Mouse (Mus musculus): ENCODE measurements around the gene N4bp2.
"Not testable (repeated sequence)": the region's sequence is repeated elsewhere in the genome, so short reads cannot be mapped to it uniquely, and the experiment has no call there.

The N4bp2 gene

DNA sequence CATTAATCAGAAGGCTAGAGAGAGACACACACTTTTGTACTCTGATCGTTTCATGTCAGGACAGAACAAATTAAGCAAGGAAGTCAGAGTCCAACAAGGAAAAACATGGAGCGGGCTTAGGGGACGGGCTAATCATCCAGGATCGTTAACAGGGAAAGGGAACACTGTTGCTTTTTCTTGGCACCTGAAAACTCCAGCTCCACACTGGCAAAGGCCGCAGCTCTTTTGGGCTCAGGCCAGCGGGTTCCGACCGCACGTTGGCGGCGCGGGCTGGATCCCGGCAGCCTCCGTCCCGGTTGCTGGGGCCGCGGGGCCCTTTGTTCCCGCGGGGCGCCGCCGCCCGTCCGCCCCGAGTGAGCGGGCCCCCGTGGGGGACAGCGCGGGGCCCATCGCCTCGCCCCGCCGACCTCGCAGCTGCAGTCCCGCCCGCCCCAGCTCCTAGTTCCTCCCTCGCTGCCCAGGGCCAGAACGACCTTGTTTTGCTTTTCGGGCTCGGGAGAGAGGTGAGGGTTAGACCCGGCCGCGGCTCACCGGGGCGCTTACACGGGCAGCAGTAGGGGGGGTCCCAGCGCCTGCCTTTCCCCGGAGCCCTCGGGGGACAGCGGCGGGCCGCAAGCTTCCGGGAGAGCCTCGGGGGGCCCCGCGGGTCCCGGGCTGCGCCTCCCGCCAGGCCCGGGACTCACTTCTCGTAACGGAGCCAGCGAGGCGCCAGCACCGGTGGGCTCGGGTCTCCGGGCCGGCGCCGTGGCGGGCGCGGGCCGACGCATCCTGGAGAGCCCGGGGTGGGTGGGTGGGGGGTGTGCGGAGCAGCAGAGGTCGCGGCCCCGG, at the start of gene N4bp2:
N4bp2 (plus strand) TSS at position 434 of the 828 bp plus-strand sequence.
- DNase-seq, result peak; percentile 60

DNA sequence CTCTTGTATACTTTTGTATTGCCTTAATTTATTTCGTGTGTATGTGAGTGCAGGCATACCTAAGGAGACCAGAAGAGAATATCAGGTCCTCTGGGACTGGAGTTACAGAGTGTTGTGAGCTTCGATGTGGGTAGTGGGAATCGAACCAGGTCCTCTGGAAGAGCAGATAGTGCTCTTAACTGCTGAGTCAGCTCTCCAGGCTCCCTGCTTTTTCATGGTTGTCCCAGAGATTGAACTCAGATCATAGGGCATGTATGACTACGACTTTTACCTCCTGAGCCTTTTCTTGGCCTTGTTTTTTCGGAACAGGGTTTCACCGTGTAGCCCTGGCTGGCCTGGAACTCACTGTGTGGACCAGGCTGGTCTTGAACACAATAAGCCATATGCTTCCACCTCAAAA, 48.2 kb upstream of the N4bp2 start:
- DNase-seq, result no peak

DNA sequence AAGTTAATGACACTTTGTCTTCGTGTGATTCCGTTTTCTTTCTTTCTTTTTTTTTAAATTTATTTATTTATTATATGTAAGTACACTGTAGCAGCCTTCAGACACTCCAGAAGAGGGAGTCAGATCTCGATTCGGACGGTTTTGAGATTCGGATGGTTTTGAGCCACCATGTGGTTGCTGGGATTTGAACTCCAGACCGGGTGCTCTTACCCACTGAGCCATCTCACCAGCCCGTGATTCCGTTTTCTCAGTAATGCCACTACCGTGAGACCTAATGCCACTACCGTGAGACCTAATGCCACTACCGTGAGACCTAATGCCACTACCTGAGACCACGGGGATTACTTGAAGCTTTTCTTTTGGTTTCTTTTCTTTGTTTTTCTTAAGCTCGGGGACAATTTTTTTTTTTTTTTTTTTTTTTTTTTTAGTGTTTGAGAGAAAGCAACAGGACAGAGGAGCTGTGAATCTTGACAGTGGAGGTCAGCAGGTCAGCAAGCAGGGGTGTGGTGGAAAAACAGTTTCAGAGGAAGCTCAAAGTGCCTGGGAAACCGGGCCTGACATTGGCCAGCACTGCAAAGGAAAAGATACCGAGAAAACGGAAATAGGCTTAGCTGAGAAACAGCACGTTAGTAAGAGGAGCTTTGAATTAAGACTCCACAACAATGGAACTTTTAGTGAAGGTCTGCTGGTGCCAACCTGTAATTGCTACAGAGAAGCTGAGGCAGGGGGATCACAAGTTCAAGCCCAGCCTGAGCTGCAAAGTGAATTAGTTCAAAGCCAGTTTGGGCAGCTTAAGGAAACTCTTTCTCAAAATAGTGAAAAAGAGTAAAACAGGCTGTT, 46.0 kb upstream of the N4bp2 start:
- DNase-seq, result no peak

DNA sequence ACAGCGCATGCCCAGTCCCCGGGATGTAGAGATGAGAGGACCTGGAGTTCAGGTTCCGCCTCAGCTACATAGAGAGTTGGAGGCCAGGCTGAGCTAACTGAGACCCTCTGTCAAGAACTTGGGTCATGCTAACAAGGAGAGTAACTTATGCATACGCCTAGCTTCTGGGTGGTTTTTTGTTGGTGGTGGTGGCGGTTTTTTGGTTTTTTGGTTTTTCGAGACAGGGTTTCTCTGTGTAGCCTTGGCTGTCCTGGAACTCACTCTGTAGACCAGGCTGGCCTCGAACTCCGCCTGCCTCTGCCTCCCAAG, 45.5 kb upstream of the N4bp2 start:
- DNase-seq, result not testable (repeated sequence)

DNA sequence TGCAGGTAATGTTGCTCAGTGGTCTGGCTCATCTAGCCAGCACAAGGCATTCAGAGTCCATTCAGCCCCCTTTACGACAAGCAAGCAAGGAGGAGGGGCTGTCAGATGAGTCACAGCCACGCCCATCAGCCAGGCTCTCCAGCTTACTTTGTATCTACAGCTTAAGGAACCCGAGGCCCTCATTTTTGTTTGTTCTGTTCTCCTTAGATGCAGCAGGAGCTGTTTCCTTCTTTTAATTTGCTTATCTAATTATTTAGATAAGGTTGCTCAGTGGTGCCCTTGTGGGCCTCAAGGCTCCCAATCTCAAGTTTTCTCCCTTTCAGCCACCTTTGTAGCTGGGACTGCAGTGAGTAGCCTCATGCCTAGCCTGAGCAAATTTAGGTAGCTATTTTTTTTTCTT, 45.0 kb upstream of the N4bp2 start:
- DNase-seq, result no peak

DNA sequence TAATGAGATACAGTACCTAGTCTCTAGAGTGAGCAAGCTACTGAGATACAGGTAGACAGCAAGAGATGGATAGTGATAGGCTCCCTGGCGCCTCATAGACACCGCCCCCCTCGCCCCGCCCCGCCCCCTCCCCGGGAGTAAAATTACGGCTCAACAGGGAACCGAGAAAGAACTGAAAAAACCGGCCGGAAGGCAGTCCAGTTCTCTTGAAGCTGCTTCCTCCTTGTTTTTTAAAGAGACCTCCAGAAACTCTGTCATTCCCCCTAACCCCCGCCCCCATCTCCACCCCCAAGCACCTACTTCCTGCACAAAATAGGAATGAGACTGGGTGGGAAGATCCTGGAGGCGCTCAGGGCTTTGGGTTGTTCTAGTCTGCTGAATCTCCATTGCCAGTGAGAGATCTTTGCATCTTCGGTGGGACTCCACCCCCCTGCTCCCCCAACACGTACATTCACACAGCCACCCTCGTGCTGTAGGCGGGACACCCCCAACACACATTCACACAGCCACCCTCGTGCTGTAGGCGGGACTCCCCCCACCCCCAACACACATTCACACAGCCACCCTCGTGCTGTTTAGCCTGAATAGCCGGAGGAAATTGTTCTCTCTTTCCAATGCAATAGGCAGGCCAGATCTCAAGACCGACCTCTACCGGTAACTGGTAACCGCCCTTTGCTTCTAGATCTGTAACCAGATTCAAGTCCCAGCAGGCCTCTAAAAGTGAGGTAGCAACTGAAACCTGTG, 38.8 kb upstream of the N4bp2 start:
- DNase-seq, result peak; percentile 33

DNA sequence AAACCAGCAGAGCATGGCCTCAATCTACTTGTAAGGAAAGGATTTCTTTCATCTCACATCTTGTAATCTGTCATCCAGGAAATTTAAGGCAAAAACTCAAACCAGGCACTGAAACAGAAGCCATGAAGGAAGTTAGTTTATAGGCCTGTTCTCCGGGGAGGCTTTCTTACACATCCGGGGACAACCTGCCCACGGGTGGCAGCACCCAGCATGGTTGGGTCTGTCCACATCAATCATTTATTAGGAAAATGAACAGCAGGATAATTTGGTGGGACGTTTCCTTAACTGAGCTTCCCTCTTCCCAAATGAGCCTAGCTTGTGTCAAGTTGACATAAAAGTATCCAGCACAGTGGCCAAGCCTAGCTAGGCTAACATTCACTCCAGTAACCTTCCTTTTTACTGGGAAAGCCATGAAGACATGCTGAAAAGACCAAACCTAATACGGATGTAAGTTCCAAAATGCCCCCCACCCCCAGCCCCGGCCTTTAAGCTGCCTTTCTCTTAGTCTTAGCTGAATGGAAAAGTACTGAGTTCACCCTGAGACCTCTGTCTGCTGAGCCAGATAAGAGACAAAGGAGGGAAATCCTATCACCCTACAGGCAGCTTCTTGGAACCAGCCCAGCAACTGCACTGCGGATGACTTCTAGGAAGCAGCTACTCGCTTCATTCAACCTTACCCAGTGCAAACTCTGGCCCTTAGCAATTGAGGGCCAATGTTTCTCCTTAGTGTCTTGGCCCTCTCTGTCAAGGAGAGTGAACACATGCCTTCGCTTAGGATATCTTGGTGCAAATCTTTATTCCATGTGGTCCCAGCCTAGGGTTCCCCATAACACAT, 31.9 kb upstream of the N4bp2 start:
- DNase-seq, result no peak

DNA sequence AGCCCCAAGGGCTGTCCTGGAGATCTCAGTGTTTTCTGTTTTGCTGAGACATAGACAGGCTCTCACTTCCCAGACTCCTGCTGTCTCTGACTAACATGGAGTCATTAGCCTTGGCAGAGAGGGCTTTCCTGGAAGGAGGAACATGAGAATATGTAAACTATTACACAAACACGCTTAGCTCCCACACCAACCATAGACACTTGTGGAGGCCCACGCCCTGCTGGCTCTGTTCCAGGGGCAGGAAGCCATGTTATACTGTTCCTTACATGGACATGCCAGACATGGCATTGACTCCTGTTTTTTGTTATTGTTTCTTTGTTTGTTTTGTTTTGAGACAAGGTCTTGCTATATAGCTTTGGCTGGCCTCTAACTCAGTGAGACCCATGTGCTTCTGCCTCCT, 27.7 kb upstream of the N4bp2 start:
- DNase-seq, result no peak

DNA sequence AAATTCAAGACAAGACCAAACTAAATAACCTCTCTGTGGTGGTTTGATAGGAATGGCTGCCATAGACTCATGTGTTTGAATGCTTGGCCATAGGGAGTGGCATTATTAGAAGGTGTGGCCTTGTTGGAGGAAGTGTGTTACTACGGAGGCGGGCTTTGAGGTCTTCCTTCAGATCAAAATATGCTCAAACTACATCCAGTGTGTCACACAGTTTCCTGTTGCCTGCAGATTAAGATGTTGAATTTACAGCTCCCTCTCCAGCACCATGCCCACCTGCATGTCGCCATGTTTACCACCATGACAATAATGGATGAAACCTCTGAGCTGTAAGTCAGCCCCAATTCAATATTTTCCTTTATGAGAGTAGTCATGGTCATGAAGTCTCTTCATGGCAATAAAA, 24.0 kb upstream of the N4bp2 start:
- no peak for DNase-seq

DNA sequence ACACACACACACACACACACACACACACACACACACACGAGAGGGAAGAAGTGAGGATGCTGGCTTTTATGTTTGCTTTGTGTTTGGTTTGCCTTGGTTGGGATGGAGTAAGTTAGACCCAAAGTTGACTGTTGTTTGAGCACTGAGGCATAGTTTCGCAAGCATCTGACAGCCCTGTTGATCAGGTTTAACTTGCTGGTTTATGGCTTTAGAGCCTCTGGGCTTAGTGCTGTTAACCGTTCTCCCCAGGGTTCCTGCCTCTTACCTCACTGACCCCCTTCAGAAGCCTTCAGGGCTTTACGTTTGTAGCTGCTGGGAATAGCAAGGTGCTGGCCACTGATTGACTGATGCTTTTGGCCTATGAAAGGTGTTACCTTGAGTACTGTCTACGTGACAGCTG, 16.4 kb upstream of the N4bp2 start:
- no peak for DNase-seq

DNA sequence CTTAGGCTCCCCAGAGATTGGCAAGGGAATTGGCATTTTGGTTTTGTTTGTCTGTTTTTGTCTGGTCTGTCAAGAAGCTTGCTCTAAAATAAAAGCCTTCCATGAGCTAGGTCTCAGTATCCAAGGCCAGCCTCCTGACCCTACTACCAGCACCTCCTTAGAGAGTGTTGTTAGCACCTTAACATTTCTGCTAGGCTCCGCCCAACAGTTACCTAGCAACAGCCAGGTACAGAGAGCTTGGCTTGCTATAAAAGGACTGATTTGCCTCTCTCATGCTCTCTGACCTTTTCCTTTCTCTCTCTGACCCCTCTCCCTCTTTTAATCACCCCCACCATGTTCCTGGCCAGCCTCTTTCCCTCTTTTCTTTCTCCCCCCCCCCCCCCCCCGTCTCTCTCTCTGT, 14.9 kb upstream of the N4bp2 start:
- DNase-seq, result no peak

DNA sequence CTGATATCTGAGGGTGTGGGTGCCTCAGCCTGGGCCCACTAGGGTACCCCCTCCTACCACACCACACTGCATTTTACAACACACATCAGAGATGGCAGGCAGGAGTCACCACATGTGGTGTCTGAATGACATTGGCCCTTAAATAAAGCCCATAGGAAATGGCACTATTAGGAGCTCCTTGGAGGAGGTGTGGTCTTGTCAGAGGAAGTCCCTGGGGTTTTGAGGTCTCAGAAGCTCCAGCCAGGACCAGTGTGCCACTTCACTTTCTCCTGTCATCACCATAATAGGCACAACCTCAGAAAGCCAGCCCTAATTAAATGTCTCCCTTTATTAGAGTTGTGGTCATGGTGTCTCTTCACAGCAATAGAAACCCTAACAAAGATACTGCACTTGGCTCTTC, 14.4 kb upstream of the N4bp2 start:
- no peak for DNase-seq

DNA sequence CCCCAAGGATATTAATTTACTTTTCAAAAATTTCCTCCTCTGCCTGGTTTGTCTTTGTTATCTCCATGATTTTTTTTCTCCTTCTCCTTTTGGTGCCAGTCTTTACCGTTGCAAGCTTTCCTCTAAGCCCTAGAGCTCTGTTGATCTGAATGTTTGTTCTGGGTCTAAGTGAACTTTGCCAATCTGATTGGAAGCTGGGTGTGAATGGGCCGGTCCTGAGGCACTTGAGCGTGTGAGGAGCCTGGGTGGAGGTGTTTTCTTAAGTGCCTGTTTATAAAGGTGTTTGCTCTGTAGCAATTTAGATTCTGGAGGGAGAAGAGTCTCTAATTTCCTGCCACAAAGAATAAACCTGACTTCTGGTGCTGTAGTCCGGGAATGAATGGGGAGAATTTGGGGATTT, 11.3 kb upstream of the N4bp2 start:
- no peak for DNase-seq

DNA sequence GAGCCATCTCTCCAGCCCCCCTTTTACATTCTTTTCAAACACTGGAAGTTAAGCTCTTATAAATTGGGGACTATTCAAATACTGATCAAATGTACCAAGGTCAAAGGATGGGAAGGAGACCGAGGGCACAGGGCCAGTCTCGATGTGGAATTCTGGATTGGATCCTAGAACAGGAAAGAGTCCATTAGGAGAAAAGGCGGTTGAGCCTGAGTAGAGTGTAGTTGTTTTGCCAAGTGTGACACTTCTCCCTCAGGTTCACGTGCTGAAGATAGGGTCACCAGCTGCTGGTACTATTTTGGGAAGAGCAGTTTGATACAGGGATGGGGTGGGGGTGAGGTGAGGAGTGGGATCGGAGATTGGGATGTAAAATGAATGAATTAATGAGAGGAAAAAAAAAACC, 7.5 kb upstream of the N4bp2 start:
- DNase-seq, result no peak

DNA sequence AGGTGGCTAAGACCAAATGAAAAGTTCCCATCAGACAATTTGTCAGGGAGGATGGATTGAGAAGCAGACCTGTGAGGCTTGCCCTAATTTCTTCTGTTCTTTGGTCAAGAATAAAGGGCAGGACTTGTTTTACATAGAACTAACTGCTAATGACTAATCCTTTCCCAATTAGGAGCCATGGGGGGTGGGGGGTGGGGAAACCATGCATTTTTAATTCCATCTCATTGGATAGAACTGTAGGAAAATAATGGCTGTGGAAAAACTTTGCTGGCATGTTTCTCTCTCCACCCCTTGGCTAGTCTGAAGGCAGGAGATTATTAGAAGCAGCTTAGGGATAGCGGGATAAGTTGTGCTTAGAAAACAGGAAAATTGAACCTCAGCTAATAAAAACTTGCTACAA, 6.2 kb upstream of the N4bp2 start:
- DNase-seq, result no peak

DNA sequence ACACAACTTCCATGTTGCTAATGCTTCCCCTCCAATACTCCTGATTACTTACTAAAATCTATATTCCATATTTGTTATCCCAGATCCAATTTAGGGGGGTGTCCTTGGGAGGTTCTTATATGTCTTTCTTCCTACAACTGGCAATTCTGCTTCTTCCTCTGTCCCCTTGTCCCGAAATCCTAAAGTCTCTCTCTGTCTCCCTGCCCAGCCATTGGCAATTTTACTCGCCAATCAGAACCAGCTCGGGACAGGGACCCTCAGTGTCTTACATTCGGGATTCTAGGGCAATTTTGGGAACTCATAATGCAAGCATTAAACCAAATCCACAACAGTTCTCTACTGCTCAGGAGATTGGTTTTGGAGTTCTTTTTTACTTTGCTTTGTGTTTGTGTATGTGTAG, 3.3 kb upstream of the N4bp2 start:
- DNase-seq, result no peak

DNA sequence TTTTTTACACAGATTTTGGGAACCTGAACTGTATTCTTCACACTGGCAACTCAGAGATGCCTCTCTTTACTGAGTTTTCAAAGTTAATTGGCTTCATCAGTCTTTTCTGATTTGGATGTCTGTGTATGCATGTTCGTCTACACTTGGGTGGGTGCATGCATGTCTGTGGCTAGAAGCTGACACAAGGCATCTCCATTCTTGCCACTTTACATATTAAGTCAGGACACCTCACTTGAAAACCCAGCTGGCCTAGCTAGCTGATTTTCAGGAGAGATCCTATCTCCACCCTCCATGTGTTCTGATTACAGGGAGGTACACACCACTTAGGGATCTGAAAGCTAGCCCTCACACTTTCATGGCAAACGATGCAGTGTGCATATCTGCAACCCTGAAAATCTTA, 2.7 kb upstream of the N4bp2 start:
- no peak for DNase-seq

DNA sequence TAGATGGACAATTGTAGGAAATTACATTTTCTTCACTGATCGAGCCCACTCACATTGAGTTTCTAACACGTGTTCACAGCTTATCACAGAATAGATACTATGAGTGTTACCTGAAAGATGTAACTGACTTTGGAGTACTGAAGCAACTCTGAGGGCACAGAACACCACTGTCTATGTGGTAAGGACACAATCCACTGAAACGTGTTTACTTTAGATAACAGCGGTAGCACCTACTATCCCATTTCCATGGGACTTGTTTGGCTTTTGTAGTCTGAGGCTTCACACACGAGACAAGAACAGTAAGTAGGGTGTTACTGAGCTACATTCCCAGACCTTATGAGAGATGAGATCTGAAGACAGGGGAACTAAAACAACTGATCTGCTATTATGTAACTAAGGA, 2.3 kb upstream of the N4bp2 start:
- no peak for DNase-seq

DNA sequence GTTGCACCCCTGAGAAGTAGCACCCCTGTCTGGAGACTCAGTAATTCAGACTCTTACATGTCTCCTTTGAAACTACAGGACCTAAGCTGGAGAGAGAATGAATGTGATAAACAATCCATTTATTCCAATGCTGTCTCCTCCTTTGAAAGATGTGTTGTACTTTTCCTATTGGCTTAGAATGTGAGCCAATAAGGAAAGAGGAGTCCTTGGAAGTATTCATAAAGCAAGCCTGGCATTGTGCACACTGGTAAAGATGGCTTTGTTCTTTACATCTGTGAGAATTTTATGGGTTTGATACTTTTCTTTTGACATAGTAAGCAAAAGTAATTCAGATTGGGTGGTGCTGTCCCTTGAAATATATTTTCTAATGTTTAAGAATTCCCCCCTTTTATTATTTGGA, 1.4 kb upstream of the N4bp2 start:
- DNase-seq, result no peak

DNA sequence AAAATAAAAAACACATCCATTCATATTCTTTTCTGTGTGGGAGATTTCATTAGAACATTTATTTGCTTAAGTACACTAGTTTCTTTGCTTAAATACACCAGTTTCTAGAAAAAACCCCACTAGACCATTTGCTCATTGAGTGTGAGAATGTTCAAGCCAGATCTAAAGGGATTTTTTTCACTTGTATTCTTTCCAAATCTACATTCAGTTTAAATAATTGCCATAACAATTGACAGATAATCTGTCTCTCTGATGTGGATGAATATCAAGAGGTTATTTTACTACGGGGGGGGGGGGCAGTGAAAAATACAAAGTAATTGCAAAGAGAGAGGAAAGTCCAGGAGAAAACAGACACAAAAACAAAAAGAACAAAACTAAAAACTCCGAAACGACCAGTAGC, 635 bp upstream of the N4bp2 start:
- DNase-seq, result no peak

DNA sequence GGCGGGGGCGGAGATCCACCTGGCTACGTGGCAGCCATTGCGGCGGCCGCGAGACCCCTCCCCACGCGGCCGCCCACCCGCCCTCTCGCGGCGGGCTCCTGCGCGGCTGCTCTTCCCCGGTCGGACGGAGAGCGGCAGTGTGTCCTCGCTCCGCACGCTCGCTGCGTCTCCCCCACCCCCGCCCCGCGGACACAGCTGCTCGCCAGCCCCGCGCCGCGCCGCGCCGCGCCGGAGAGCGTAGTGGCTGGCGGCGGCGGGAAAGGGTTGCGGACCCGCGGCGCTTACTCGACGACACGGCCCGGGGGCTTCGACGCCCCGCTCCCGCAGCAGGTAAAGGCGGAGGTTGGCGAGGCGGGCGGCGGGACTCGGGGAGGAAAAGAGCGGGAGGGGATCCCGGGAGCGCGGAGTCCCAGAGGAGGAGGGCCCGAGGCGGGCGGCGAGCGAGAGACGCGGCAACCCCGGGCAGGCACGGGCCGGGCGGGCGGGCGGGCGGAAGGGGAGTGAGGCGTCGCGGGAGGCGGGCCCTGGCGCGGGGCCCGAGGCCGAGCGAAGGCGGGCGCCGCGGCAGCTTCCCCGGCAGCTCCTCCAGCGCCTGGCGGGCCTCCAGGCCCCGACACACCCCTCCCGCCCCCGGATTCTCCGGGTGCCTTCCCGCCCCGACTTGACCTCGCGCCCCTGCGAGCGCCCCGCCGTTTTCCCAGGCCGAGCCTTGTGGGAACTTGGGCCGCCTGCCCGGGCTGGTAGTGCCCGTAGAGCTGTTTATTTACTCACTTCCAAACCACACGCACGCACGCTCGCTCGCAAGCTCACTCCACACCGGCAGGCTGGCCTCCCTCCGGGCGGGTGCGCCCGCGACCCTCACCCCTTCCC, 830 bp downstream of the N4bp2 start:
- peak; percentile 76 for DNase-seq
